Mouse (Mus musculus) CH12.LX (cell line): Measurements from ENCODE around the gene Stub1.
"Not testable (repeated sequence)": the region's sequence is repeated elsewhere in the genome, so short reads cannot be mapped to it uniquely, and the experiment has no call there.

ENCODE experiments used
- BHLHE40 ChIP-seq: IDR thresholded peaks from 2 replicates; pipeline ENCODE4 v1.6.1; 2011; ENCODE audit warnings: mild to moderate bottlenecking, low read depth, low read length, improper control_type of control experiment
- CHD1 ChIP-seq: IDR thresholded peaks from 2 replicates; pipeline ENCODE4 v1.6.1; 2012; ENCODE audit warnings: low read depth, low read length, improper control_type of control experiment, inconsistent platforms
- CHD2 ChIP-seq: IDR thresholded peaks from 2 replicates; pipeline ENCODE4 v1.6.1; 2011; ENCODE audit warnings: low read length, improper control_type of control experiment
- CTCF ChIP-seq, 2 experiments: IDR thresholded peaks in 1 of 2; conservative IDR thresholded peaks in 1 of 2; 2 replicates each; pipeline ENCODE4 v1.5.1; 2011 to 2012; ENCODE audit warnings: low read depth in 2 of 2, low read length in 2 of 2, improper control_type of control experiment in 1 of 2, inconsistent platforms in 1 of 2, mild to moderate bottlenecking in 1 of 2, moderate library complexity in 1 of 2
- GABPA ChIP-seq: IDR thresholded peaks from 2 replicates; pipeline ENCODE4 v1.6.1; 2012; ENCODE audit warnings: low read depth, low read length, improper control_type of control experiment, inconsistent platforms; ENCODE audit not compliant: insufficient replicate concordance
- JUN ChIP-seq: IDR thresholded peaks from 2 replicates; pipeline ENCODE4 v1.6.1; 2011; ENCODE audit warnings: low read depth, mild to moderate bottlenecking, low read length, improper control_type of control experiment, moderate library complexity; ENCODE audit not compliant: insufficient read depth
- JUND ChIP-seq: conservative IDR thresholded peaks from 2 replicates; pipeline ENCODE4 v1.6.1; 2011; ENCODE audit warnings: low read depth, low read length, improper control_type of control experiment
- MAFK ChIP-seq: IDR thresholded peaks from 2 replicates; pipeline ENCODE4 v1.6.1; 2011; ENCODE audit warnings: low read length, improper control_type of control experiment; ENCODE audit not compliant: insufficient replicate concordance
- MXI1 ChIP-seq: IDR thresholded peaks from 2 replicates; pipeline ENCODE4 v1.6.1; 2011; ENCODE audit warnings: mild to moderate bottlenecking, low read depth, low read length, improper control_type of control experiment
- MYC ChIP-seq: IDR thresholded peaks from 2 replicates; pipeline ENCODE4 v1.6.1; 2011; ENCODE audit warnings: low read depth, mild to moderate bottlenecking, improper control_type of control experiment, low read length
- POLR2AphosphoS2 ChIP-seq: IDR thresholded peaks from 2 replicates; pipeline ENCODE4 v1.6.1; 2011; ENCODE audit warnings: low read depth, low read length, improper control_type of control experiment
- ZKSCAN1 ChIP-seq: IDR thresholded peaks from 2 replicates; pipeline ENCODE4 v1.6.1; 2012; ENCODE audit warnings: low read depth, inconsistent platforms, low read length, improper control_type of control experiment, borderline replicate concordance

- TF ChIP-seq CTCF (conservative IDR thresholded peaks at IDR 0.05 in 1 of 2, IDR thresholded peaks at IDR 0.05 in 1 of 2; ENCODE audit: low read depth in 2 of 2, low read length in 2 of 2); MAFK; CHD1; POLR2AphosphoS2; GABPA; JUND; BHLHE40; MYC; JUN; ZKSCAN1; MXI1; CHD2: not testable (repeated sequence)
Observed at GRCm38 (mm10) chr17:25871566-25871965, 38.4 kb upstream of the Stub1 start.
